Mouse (Mus musculus): ENCODE data around the gene Myg1.
A peak's percentile ranks its signal among the peaks of the same experiment; 100 is the strongest.

The Myg1 gene

GRCm38 (mm10) chr15:102346444-102346843, 14.9 kb downstream of the Myg1 start:
- no peak for DNase-seq

- peak; percentile 94 for DNase-seq
These were observed 18.8 kb downstream of the Myg1 start, which contains the start of gene Aaas for GRCm38 (mm10) chr15:102350138-102350941. Gene Aaas, minus strand, starts transcription at chr15:102350771.

GRCm38 (mm10) chr15:102350942-102351291, 19.4 kb downstream of the Myg1 start:
- DNase-seq, result no peak

DNA sequence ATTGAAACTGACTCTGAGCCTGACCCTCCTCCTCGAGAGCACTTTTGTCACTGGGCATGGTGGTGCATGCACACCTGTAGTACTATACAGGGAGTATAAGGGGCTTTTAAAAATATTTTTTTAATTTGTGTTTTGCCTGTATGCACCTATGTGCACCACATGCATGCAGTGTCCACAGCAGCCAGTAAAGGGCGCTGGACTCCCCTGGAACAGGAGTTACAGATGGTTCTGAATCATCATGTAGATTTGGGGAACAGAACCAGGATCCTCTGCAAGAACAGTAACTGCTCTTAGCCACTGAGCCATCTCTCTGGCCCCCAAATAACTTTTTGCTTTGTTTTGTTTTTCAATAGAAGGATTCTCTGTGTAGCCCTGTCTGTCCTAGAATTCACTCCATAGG, 20.7 kb downstream of the Myg1 start:
- no peak for DNase-seq

DNA sequence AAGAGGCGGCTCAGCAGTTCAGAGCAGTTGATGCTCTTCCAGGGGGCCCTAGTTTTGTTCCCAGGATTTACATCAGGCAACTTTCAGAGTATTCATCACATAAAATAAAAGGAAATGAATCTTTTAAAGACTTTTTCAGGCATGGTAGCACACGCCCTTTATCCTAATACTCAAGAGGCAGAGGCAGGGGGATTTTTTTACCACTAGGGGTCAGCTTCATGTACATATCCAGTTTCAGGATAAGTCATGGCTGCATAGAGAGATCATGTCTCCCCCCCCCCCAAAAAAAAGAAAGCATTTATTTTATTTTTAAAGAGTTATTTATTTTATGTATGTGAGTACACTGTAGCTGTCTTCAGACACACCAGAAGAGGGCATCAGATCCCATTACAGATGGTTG, 22.5 kb downstream of the Myg1 start:
- DNase-seq, result no peak

GRCm38 (mm10) chr15:102355134-102355870, 23.8 kb downstream of the Myg1 start:
- DNase-seq, result no peak

GRCm38 (mm10) chr15:102355871-102356441, 24.4 kb downstream of the Myg1 start:
- DNase-seq, result peak; percentile 48

DNA sequence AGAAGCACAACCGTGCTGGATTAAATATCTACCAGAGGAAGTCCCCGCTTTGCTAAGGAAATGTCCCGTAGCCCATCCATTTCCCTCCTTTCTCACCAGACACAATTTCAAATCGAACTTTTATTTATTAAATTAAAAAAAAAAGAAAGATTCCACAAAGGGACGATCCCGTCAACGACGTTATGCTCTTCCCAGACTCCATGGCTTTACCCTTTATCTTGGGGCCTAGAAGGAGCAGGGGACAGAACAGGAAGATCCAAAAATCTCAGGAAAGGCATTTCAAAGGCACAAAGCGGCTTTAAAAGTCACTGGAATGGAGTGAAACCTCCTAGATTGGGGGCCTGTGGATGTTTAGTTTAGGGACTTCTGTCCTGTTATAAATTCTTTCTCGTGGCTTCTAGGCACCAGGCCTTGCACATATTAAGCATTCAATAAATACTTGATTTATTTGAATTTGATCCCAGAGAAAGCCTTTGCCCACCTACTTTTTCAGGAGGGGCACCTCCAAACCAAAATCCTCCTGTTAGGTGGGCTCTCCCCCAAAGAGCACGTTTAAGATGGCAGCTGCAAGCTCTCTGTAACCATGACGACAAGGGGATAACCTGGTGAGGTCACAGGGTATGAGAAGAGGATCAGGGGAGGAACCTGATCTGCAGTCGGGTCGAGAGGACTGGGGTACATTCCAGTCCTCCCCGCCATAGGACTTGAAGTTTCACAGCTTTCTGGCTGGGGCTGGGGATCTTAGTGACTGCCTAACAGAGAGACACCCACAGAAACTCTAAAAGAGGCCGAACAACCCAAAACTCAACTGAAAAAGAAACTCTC, 25.2 kb downstream of the Myg1 start:
- DNase-seq, result no peak

GRCm38 (mm10) chr15:102358126-102358525, 26.6 kb downstream of the Myg1 start:
- DNase-seq, result no peak

GRCm38 (mm10) chr15:102358834-102359233, 27.3 kb downstream of the Myg1 start:
- no peak for DNase-seq

- DNase-seq, result no peak
These were observed 31.1 kb downstream of the Myg1 start for GRCm38 (mm10) chr15:102362648-102363047.

DNA sequence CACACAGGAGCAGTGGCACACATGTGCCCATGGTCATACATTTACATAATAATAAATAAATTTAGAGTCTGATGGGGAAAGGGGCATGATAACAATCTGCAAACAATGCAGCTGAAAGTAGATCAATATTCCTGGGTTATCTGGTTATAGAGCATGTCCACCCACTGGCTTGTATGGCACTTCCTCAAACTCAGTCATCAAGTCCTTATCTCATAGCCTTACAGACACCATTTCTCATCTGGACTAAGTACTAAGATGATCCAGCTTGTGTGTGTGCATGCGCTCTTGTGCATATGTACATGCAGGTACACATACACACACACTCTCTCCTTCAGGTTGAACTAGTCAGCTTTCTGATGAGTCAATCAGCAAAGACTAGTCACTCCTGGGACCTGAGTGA, 33.2 kb downstream of the Myg1 start:
- no peak for DNase-seq

GRCm38 (mm10) chr15:102366238-102366637, 34.7 kb downstream of the Myg1 start:
- no peak for DNase-seq

- no peak for DNase-seq
These were observed 35.3 kb downstream of the Myg1 start, which contains the start of gene Sp7 for GRCm38 (mm10) chr15:102366733-102367344. Gene Sp7, minus strand, starts transcription at chr15:102367182.

GRCm38 (mm10) chr15:102369972-102370371, 38.5 kb downstream of the Myg1 start:
- no peak for DNase-seq

- no peak for DNase-seq
These were observed 39.2 kb downstream of the Myg1 start for GRCm38 (mm10) chr15:102370727-102371126.

- DNase-seq, result peak; percentile 27
These were observed 45.1 kb downstream of the Myg1 start for GRCm38 (mm10) chr15:102376453-102377162.

- peak; percentile 40 for DNase-seq
These were observed 45.6 kb downstream of the Myg1 start for GRCm38 (mm10) chr15:102377163-102377543.

- DNase-seq, result no peak
These were observed 46.3 kb downstream of the Myg1 start for GRCm38 (mm10) chr15:102377810-102378262.

DNA sequence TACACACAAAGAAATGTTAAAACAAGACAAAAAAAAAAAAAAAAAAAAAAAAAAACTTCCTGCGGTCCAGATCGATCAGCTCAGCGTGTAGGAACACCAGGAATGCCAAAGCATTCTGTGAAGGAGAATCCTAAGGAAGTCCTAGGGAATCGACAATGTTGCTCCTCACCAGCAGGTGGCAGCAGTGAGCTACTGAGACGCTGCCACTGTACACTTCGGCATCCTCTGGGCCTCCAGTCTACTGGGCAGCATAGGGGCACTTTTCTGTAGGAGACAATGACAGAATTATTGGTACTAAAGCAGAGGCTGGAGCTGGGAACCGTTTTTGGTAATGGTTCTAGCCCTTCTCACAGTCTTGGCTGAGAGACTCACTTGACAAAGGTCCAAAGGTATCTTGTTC, 50.1 kb downstream of the Myg1 start:
- peak; percentile 76 for DNase-seq

GRCm38 (mm10) chr15:102383671-102384070, 52.2 kb downstream of the Myg1 start:
- DNase-seq, result no peak

GRCm38 (mm10) chr15:102386640-102387039, 55.1 kb downstream of the Myg1 start:
- no peak for DNase-seq

Data from cerebellum, adult 9-11 months (tissue).